Mouse (Mus musculus) limb, embryonic 11.5 days (tissue): ENCODE measurements around the gene Hnrnpl. TPM values are rescaled to one million over a fixed set of nuclear protein-coding genes. Genes with fewer than 3 reads are reported as not detected.

Experiments
- polyA plus RNA-seq: library from polyadenylated mRNA; unstranded; fragments of >200 nt; fragmentation: Nextera tagmentation; extraction: Ambion mirVana; gene quantifications from 2 replicates; pipeline ENCODE4 v1.2.1, GENCODE M21; 2014

Hnrnpl gene
- polyA plus RNA-seq, 1 experiment from 2014 or later = 362 TPM

Other genes with a start within 250 kb of the Hnrnpl start
- gene Samd4b, start 210.4 kb upstream of the Hnrnpl start, polyA plus RNA-seq = 37.5 and 37.6 TPM in 2 replicates
- 37.4 and 44.5 TPM in 2 replicates for gene Pak4, start 210.4 kb upstream of the Hnrnpl start, polyA plus RNA-seq
- gene Acp7, start 177.2 kb upstream of the Hnrnpl start, polyA plus RNA-seq = not detected in 2 replicates
- 5.9 and 6.2 TPM in 2 replicates for gene Fbxo27, start 115.7 kb upstream of the Hnrnpl start, polyA plus RNA-seq
- 15.9 and 16.4 TPM in 2 replicates for gene Fbxo17, start 91.7 kb upstream of the Hnrnpl start, polyA plus RNA-seq
- gene Mrps12, start 66.7 kb upstream of the Hnrnpl start, polyA plus RNA-seq = 146 and 156 TPM in 2 replicates
- 34.9 and 35.8 TPM in 2 replicates for gene Sars2, start 66.5 kb upstream of the Hnrnpl start, polyA plus RNA-seq
- not detected in 2 replicates for gene Ccer2, start 52.4 kb upstream of the Hnrnpl start, polyA plus RNA-seq
- gene Sirt2, start 41.8 kb upstream of the Hnrnpl start, polyA plus RNA-seq = 68.8 and 69.8 TPM in 2 replicates
- gene Nfkbib, start 41.0 kb upstream of the Hnrnpl start, polyA plus RNA-seq = 40.3 and 44.4 TPM in 2 replicates
- gene Rinl, start 19.6 kb upstream of the Hnrnpl start, polyA plus RNA-seq = 2.0 and 3.2 TPM in 2 replicates
- 93.2 and 94.7 TPM in 2 replicates for gene Ech1, start 16.7 kb downstream of the Hnrnpl start, polyA plus RNA-seq
- gene Lgals4, start 25.3 kb downstream of the Hnrnpl start, polyA plus RNA-seq = 1.9 and 2.2 TPM in 2 replicates
- gene Lgals7, start 55.3 kb downstream of the Hnrnpl start, polyA plus RNA-seq = 1.3 and 2.6 TPM in 2 replicates
- 0.59 and 0.62 TPM in 2 replicates for gene Capn12, start 72.9 kb downstream of the Hnrnpl start, polyA plus RNA-seq
- 208 and 213 TPM in 2 replicates for gene Actn4, start 153.8 kb downstream of the Hnrnpl start, polyA plus RNA-seq
- 463 and 476 TPM in 2 replicates for gene Eif3k, start 173.3 kb downstream of the Hnrnpl start, polyA plus RNA-seq
- 10.5 and 12.1 TPM in 2 replicates for gene Map4k1, start 173.5 kb downstream of the Hnrnpl start, polyA plus RNA-seq